Mouse (Mus musculus): ENCODE measurements around the gene Grwd1. TPM values are rescaled to one million over a fixed set of nuclear protein-coding genes. Genes with fewer than 3 reads are reported as not detected.

The Grwd1 gene
- total RNA-seq, 2 experiments from 2014 or later: 20.0 to 20.8 TPM

- no peak for DNase-seq (ENCODE audit: extremely low spot score in 1 of 2, low spot score in 1 of 2)
Measured at GRCm38 (mm10) chr7:45842950-45843744, 12.4 kb upstream of the Grwd1 start.

GRCm38 (mm10) chr7:45833924-45834323 lies 3.2 kb upstream of the Grwd1 start:
- no peak for DNase-seq (ENCODE audit: extremely low spot score in 1 of 2, low spot score in 1 of 2)

GRCm38 (mm10) chr7:45833148-45833790 lies 2.5 kb upstream of the Grwd1 start:
- DNase-seq (ENCODE audit: extremely low spot score in 1 of 2, low spot score in 1 of 2): no peak

- DNase-seq (ENCODE audit: extremely low spot score in 1 of 2, low spot score in 1 of 2): no peak
Measured at GRCm38 (mm10) chr7:45832428-45832827, 1.7 kb upstream of the Grwd1 start.

- DNase-seq (ENCODE audit: extremely low spot score in 1 of 2, low spot score in 1 of 2): no peak
Measured at GRCm38 (mm10) chr7:45831128-45831525, 383 bp upstream of the Grwd1 start.

GRCm38 (mm10) chr7:45826631-45827030 lies 4.1 kb downstream of the Grwd1 start:
- DNase-seq (ENCODE audit: extremely low spot score in 1 of 2, low spot score in 1 of 2): no peak

- no peak for DNase-seq (ENCODE audit: extremely low spot score in 1 of 2, low spot score in 1 of 2)
Measured at GRCm38 (mm10) chr7:45824598-45824997, 6.1 kb downstream of the Grwd1 start, which contains the start of gene Kcnj14. Gene Kcnj14 (minus strand): TSS chr7:45824782.

GRCm38 (mm10) chr7:45820913-45821312 lies 9.8 kb downstream of the Grwd1 start:
- DNase-seq (ENCODE audit: extremely low spot score in 1 of 2, low spot score in 1 of 2): no peak

- DNase-seq (ENCODE audit: extremely low spot score in 1 of 2, low spot score in 1 of 2): no peak
Measured at GRCm38 (mm10) chr7:45819843-45820242, 10.9 kb downstream of the Grwd1 start.

- no peak for DNase-seq (ENCODE audit: extremely low spot score in 1 of 2, low spot score in 1 of 2)
Measured at GRCm38 (mm10) chr7:45815984-45816351, 14.8 kb downstream of the Grwd1 start.

GRCm38 (mm10) chr7:45815323-45815983 lies 15.3 kb downstream of the Grwd1 start:
- no peak for DNase-seq (ENCODE audit: extremely low spot score in 1 of 2, low spot score in 1 of 2)

GRCm38 (mm10) chr7:45814841-45815240 lies 15.9 kb downstream of the Grwd1 start:
- DNase-seq (ENCODE audit: extremely low spot score in 1 of 2, low spot score in 1 of 2): no peak

GRCm38 (mm10) chr7:45813787-45814779 lies 16.7 kb downstream of the Grwd1 start, which contains the start of gene Cyth2:
Gene Cyth2 (minus strand): TSS chr7:45814581.
- peak; percentile 90 to 96 for DNase-seq (ENCODE audit: extremely low spot score in 1 of 2, low spot score in 1 of 2)

GRCm38 (mm10) chr7:45812921-45813320 lies 17.8 kb downstream of the Grwd1 start:
- no peak for DNase-seq (ENCODE audit: extremely low spot score in 1 of 2, low spot score in 1 of 2)

- no peak for DNase-seq (ENCODE audit: extremely low spot score in 1 of 2, low spot score in 1 of 2)
Measured at GRCm38 (mm10) chr7:45809276-45810075, 21.3 kb downstream of the Grwd1 start.

GRCm38 (mm10) chr7:45808471-45808870 lies 22.3 kb downstream of the Grwd1 start:
- DNase-seq (ENCODE audit: extremely low spot score in 1 of 2, low spot score in 1 of 2): no peak

- no peak for DNase-seq (ENCODE audit: extremely low spot score in 1 of 2, low spot score in 1 of 2)
Measured at GRCm38 (mm10) chr7:45805941-45806340, 24.8 kb downstream of the Grwd1 start.

- DNase-seq (ENCODE audit: extremely low spot score in 1 of 2, low spot score in 1 of 2): no peak
Measured at GRCm38 (mm10) chr7:45802551-45802950, 28.2 kb downstream of the Grwd1 start.

- DNase-seq (ENCODE audit: extremely low spot score in 1 of 2, low spot score in 1 of 2): peak; percentile 89 to 98
Measured at GRCm38 (mm10) chr7:45801348-45801747, 29.4 kb downstream of the Grwd1 start.

Data from layer of hippocampus, postnatal 25 days (tissue).